Mouse (Mus musculus) forebrain, embryonic 13.5 days (tissue): ENCODE measurements around the gene Axin2. TPM values are rescaled to one million over a fixed set of nuclear protein-coding genes. Genes with fewer than 3 reads are reported as not detected.

ENCODE experiments used
- ATAC-seq: fragments of 200-750 bp; cut with Nextera tagmentation; 2 replicates; pipeline ENCODE4 v1.8.0; 2017
- H3K27ac ChIP-seq: fragments of 300-500 bp; sonication (generic); 2 replicates; pipeline ENCODE4 v1.5.1; 2015; ENCODE audit warnings: inconsistent platforms, mild to moderate bottlenecking, moderate library complexity
- H3K27me3 ChIP-seq: fragments of 300-500 bp; sonication (generic); 2 replicates; pipeline ENCODE4 v1.6.1; 2015; ENCODE audit warnings: mild to moderate bottlenecking, inconsistent platforms
- H3K36me3 ChIP-seq: fragments of 300-500 bp; sonication (generic); 2 replicates; pipeline ENCODE4 v1.6.1; 2015; ENCODE audit warnings: mild to moderate bottlenecking, inconsistent platforms; ENCODE audit not compliant: poor library complexity, severe bottlenecking
- H3K4me1 ChIP-seq: fragments of 300-500 bp; sonication (generic); 2 replicates; pipeline ENCODE4 v1.6.1; 2015; ENCODE audit warnings: inconsistent platforms
- H3K4me2 ChIP-seq: fragments of 300-500 bp; sonication (generic); 2 replicates; pipeline ENCODE4 v1.6.1; 2015; ENCODE audit warnings: inconsistent platforms, mild to moderate bottlenecking, moderate library complexity
- H3K4me3 ChIP-seq: fragments of 300-500 bp; sonication (generic); 2 replicates; pipeline ENCODE4 v1.5.1; 2015; ENCODE audit warnings: mild to moderate bottlenecking, inconsistent platforms
- H3K9ac ChIP-seq: fragments of 300-500 bp; sonication (generic); 2 replicates; pipeline ENCODE4 v1.6.1; 2015; ENCODE audit warnings: mild to moderate bottlenecking, inconsistent platforms
- H3K9me3 ChIP-seq: fragments of 300-500 bp; sonication (generic); replicated peaks from 2 replicates; pipeline ENCODE4 v1.6.1; 2016; ENCODE audit warnings: inconsistent platforms
- WGBS: fragments of 180-500 bp; shearing (Covaris S2); methylation state at CpG from one replicate; pipeline ENCODE4 v1.1.7; 2015; 5-methylcytosine and 5-hydroxymethylcytosine counted together
- polyA plus RNA-seq: library from polyadenylated mRNA; unstranded; fragments of >200 nt; fragmentation: Nextera tagmentation; extraction: Ambion mirVana; gene quantifications from 2 replicates; pipeline ENCODE4 v1.2.1, GENCODE M21; 2015

The Axin2 gene
- polyA plus RNA-seq, 1 experiment from 2014 or later: 9.6 TPM

GRCm38 (mm10) chr11:108909396-108910195 is 10.6 kb upstream of the Axin2 start:
- WGBS: 10% methylated on average over 24 of the region's 24 CpGs
- Histone ChIP-seq H3K4me1 (peaks cover 12% of the 10 kb centered on the region), H3K36me3 (no peaks in the 10 kb centered on the region), H3K9ac (no peak overlapping the region), H3K4me3 (no peak overlapping the region), H3K27ac (no peak overlapping the region), H3K4me2 (peak overlapping the region; percentile 22; the same call in 1 of the 2 replicates), H3K27me3 (peaks cover 26% of the 10 kb centered on the region), H3K9me3 (no peaks in the 10 kb centered on the region)
- no peak for ATAC-seq

- Histone ChIP-seq H3K36me3 (no peaks in the 10 kb centered on the region), H3K9me3 (no peaks in the 10 kb centered on the region), H3K4me1 (peaks cover 12% of the 10 kb centered on the region), H3K9ac (no peak overlapping the region), H3K27me3 (peaks cover 26% of the 10 kb centered on the region), H3K27ac (no peak overlapping the region), H3K4me3 (no peak overlapping the region), H3K4me2 (peak overlapping the region; percentile 22)
- 7% methylated on average over 14 of the region's 14 CpGs for WGBS
- ATAC-seq: no peak
These were observed 9.7 kb upstream of the Axin2 start for GRCm38 (mm10) chr11:108910328-108910886.

- Histone ChIP-seq H3K27me3 (peaks cover 26% of the 10 kb centered on the region), H3K27ac (no peak overlapping the region), H3K9ac (no peak overlapping the region), H3K4me3 (no peak overlapping the region), H3K4me2 (no peak overlapping the region), H3K4me1 (peaks cover 12% of the 10 kb centered on the region), H3K36me3 (no peaks in the 10 kb centered on the region), H3K9me3 (no peaks in the 10 kb centered on the region)
- ATAC-seq: no peak
- 35% methylated on average over 7 of the region's 7 CpGs for WGBS
These were observed 9.2 kb upstream of the Axin2 start for GRCm38 (mm10) chr11:108910903-108911302.

GRCm38 (mm10) chr11:108912174-108912573 is 8.0 kb upstream of the Axin2 start:
- WGBS: 93% methylated on average over 12 of the region's 12 CpGs
- Histone ChIP-seq H3K36me3 (no peaks in the 10 kb centered on the region), H3K4me2 (no peak overlapping the region), H3K27ac (no peak overlapping the region), H3K4me1 (peaks cover 13% of the 10 kb centered on the region), H3K9ac (no peak overlapping the region), H3K27me3 (peaks cover 26% of the 10 kb centered on the region), H3K4me3 (no peak overlapping the region), H3K9me3 (no peaks in the 10 kb centered on the region; the same call in 1 of the 2 replicates)
- no peak for ATAC-seq

GRCm38 (mm10) chr11:108917422-108918324 is 2.5 kb upstream of the Axin2 start:
- H3K4me3 ChIP-seq: no peak overlapping the region
- H3K4me1 ChIP-seq: peaks cover 20% of the 10 kb centered on the region
- H3K9me3 ChIP-seq: no peaks in the 10 kb centered on the region; the same call in 1 of the 2 replicates
- WGBS: 9% methylated on average over 12 of the region's 12 CpGs
- H3K4me2 ChIP-seq: peak overlapping the region; percentile 29
- H3K27ac ChIP-seq: peak overlapping the region; percentile 37; the same call in 1 of the 2 replicates
- no peaks in the 10 kb centered on the region for H3K36me3 ChIP-seq
- 0 out of 2 replicates have a peak overlapping the region, but pooled peaks have one; percentile 10 for H3K9ac ChIP-seq
- no peak for ATAC-seq
- no peaks in the 10 kb centered on the region for H3K27me3 ChIP-seq

- H3K27me3 ChIP-seq: no peaks in the 10 kb centered on the region
- peak overlapping the region; percentile 93 for H3K4me3 ChIP-seq
- peaks cover 51% of the 10 kb centered on the region for H3K4me1 ChIP-seq
- H3K9me3 ChIP-seq: no peaks in the 10 kb centered on the region; the same call in 1 of the 2 replicates
- peak overlapping the region; percentile 100 for H3K27ac ChIP-seq
- H3K4me2 ChIP-seq: peak overlapping the region; percentile 86
- peak overlapping the region; percentile 95 for H3K9ac ChIP-seq
- H3K36me3 ChIP-seq: peaks cover 4% of the 10 kb centered on the region
- under 1% methylated on average over 71 of the region's 104 CpGs for WGBS
- ATAC-seq: peak; percentile 86
These were observed 722 bp downstream of the Axin2 start for GRCm38 (mm10) chr11:108920636-108921505.

- H3K4me3 ChIP-seq: peak overlapping the region; percentile 93
- under 1% methylated on average over 48 of the region's 62 CpGs for WGBS
- H3K36me3 ChIP-seq: peaks cover 4% of the 10 kb centered on the region
- no peaks in the 10 kb centered on the region; the same call in 1 of the 2 replicates for H3K9me3 ChIP-seq
- H3K4me2 ChIP-seq: peak overlapping the region; percentile 86
- no peaks in the 10 kb centered on the region for H3K27me3 ChIP-seq
- H3K9ac ChIP-seq: peak overlapping the region; percentile 95
- peaks cover 60% of the 10 kb centered on the region for H3K4me1 ChIP-seq
- ATAC-seq: 0 out of 2 replicates have a peak, but pooled peaks have one; percentile 12
- peak overlapping the region; percentile 100 for H3K27ac ChIP-seq
These were observed 1.6 kb downstream of the Axin2 start for GRCm38 (mm10) chr11:108921506-108922455.

- ATAC-seq: no peak
- Histone ChIP-seq H3K9me3 (no peaks in the 10 kb centered on the region), H3K4me3 (peak overlapping the region; percentile 93), H3K4me1 (peaks cover 63% of the 10 kb centered on the region), H3K4me2 (peak overlapping the region; percentile 86), H3K27me3 (no peaks in the 10 kb centered on the region), H3K27ac (peak overlapping the region; percentile 100), H3K9ac (peak overlapping the region; percentile 95), H3K36me3 (peaks cover 4% of the 10 kb centered on the region)
- WGBS: under 1% methylated on average over 32 of the region's 32 CpGs
These were observed 2.5 kb downstream of the Axin2 start for GRCm38 (mm10) chr11:108922511-108923187.

GRCm38 (mm10) chr11:108923188-108923575 is 3.0 kb downstream of the Axin2 start:
- 2% methylated on average over 17 of the region's 17 CpGs for WGBS
- Histone ChIP-seq H3K4me1 (peaks cover 63% of the 10 kb centered on the region), H3K9ac (peak overlapping the region; percentile 95), H3K27ac (peak overlapping the region; percentile 100), H3K4me2 (peak overlapping the region; percentile 86), H3K27me3 (no peaks in the 10 kb centered on the region), H3K4me3 (peak overlapping the region; percentile 93), H3K36me3 (peaks cover 4% of the 10 kb centered on the region), H3K9me3 (no peaks in the 10 kb centered on the region)
- no peak for ATAC-seq

- Histone ChIP-seq H3K27me3 (no peaks in the 10 kb centered on the region), H3K9me3 (no peaks in the 10 kb centered on the region), H3K4me2 (peak overlapping the region; percentile 86), H3K9ac (peak overlapping the region; percentile 95), H3K4me3 (peak overlapping the region; percentile 93), H3K4me1 (peaks cover 68% of the 10 kb centered on the region), H3K27ac (peak overlapping the region; percentile 17), H3K36me3 (peaks cover 4% of the 10 kb centered on the region)
- WGBS: 23% methylated on average over 13 of the region's 13 CpGs
- no peak for ATAC-seq
These were observed 3.6 kb downstream of the Axin2 start for GRCm38 (mm10) chr11:108923781-108924180.
